Mouse (Mus musculus) CH12.LX (cell line): ENCODE measurements at regions not wholly inside any gene's neighbourhood (a gene's known extent, or its start where the extent isn't known, plus 50 kb on each side); places are given as distances from the start of the nearest gene placed in this dataset.

ENCODE experiments used
- CTCF ChIP-seq, 2 experiments: IDR thresholded peaks in 1 of 2; conservative IDR thresholded peaks in 1 of 2; 2 replicates each; pipeline ENCODE4 v1.5.1; 2011 to 2012; ENCODE audit warnings: low read depth in 2 of 2, low read length in 2 of 2, improper control_type of control experiment in 1 of 2, inconsistent platforms in 1 of 2, mild to moderate bottlenecking in 1 of 2, moderate library complexity in 1 of 2
- ETS1 ChIP-seq: conservative IDR thresholded peaks from 2 replicates; pipeline ENCODE4 v1.6.1; 2012; ENCODE audit warnings: low read depth, mild to moderate bottlenecking, inconsistent platforms, low read length, improper control_type of control experiment, moderate library complexity
- HCFC1 ChIP-seq: IDR thresholded peaks from 2 replicates; pipeline ENCODE4 v1.6.1; 2012; ENCODE audit warnings: low read depth, mild to moderate bottlenecking, inconsistent platforms, low read length, improper control_type of control experiment
- JUN ChIP-seq: IDR thresholded peaks from 2 replicates; pipeline ENCODE4 v1.6.1; 2011; ENCODE audit warnings: low read depth, mild to moderate bottlenecking, low read length, improper control_type of control experiment, moderate library complexity; ENCODE audit not compliant: insufficient read depth
- MAFK ChIP-seq: IDR thresholded peaks from 2 replicates; pipeline ENCODE4 v1.6.1; 2011; ENCODE audit warnings: low read length, improper control_type of control experiment; ENCODE audit not compliant: insufficient replicate concordance
- MEF2A ChIP-seq: IDR thresholded peaks from 2 replicates; pipeline ENCODE4 v1.6.1; 2014; ENCODE audit warnings: low read depth, mild to moderate bottlenecking, inconsistent platforms, low read length, improper control_type of control experiment, borderline replicate concordance
- NELFE ChIP-seq: IDR thresholded peaks from 2 replicates; pipeline ENCODE4 v1.6.1; 2011; ENCODE audit warnings: low read depth, low read length, improper control_type of control experiment
- NRF1 ChIP-seq: IDR thresholded peaks from 2 replicates; pipeline ENCODE4 v1.6.1; 2014; ENCODE audit warnings: low read depth, mild to moderate bottlenecking, inconsistent platforms, low read length, improper control_type of control experiment, moderate library complexity
- TCF12 ChIP-seq: IDR thresholded peaks from 2 replicates; pipeline ENCODE4 v1.6.1; 2014; ENCODE audit warnings: low read depth, mild to moderate bottlenecking, inconsistent platforms, low read length, improper control_type of control experiment
- USF1 ChIP-seq: IDR thresholded peaks from 2 replicates; pipeline ENCODE4 v1.6.1; 2014; ENCODE audit warnings: low read depth, mild to moderate bottlenecking, inconsistent platforms, low read length, improper control_type of control experiment
- USF2 ChIP-seq: conservative IDR thresholded peaks from 2 replicates; pipeline ENCODE4 v1.6.1; 2011; ENCODE audit warnings: low read depth, low read length, improper control_type of control experiment
- ZMIZ1 ChIP-seq: IDR thresholded peaks from 2 replicates; pipeline ENCODE4 v1.6.1; 2012; ENCODE audit warnings: low read depth, mild to moderate bottlenecking, inconsistent platforms, low read length, improper control_type of control experiment

DNA sequence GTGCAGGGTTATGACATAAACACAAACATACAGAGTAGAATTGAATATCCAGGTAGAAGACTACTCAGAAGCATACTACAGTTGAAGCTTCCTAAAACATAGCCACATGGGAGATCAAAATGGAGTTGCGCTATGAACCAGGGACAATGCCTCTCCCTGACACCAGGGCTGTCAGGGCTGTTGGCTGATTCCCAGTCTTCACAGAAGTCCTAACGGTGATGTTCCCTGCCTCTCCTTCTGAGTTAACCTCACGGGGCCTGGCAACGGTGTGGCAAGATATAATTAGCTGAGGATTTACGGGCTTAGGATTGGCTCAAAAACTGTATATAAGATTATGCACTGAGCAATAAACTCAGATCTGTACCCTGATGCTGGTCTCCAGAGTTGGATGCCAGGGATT is 66.4 kb upstream of the Tspan8 start:
- TF ChIP-seq TCF12, result no peak
- TF ChIP-seq CTCF (conservative IDR thresholded peaks at IDR 0.05 in 1 of 2, IDR thresholded peaks at IDR 0.05 in 1 of 2; ENCODE audit: low read depth in 2 of 2, low read length in 2 of 2), result no peak
- no peak for TF ChIP-seq NELFE
- no peak for TF ChIP-seq ZMIZ1
- no peak for TF ChIP-seq NRF1
- TF ChIP-seq MEF2A, result no peak
- TF ChIP-seq USF2, result no peak
- no peak for TF ChIP-seq USF1
- no peak for TF ChIP-seq MAFK
- TF ChIP-seq ETS1, result no peak
- TF ChIP-seq JUN, result no peak
- no peak for TF ChIP-seq HCFC1
